Mouse (Mus musculus): ENCODE results near the gene Mog.

DNA sequence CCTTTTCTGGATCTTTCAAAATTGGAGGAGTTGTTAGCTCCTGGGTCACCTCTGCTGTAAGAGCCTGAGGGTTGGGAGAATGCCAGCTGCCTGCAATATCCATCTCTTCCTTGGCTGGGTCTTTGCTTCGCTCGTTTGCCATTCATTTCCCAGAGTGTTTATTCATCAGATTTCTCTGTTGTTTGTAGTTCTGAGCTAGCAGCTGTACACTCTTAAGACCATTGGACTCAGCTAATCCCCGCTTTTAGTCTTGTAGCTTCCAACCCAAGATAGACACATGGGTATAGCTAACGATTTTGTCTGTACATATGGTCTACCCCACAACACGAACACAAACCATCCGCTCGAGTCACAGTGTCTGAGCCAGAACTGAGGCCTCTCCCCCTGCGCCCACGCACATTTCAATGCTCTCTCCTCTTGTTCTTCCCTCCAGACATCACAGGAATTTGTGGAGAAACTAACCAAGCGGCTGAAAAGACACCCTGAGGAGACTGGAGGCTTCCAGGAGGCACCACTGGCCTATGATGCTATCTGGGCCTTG is 39.0 kb upstream of the Mog start:
- TF ChIP-seq POLR2A (IDR thresholded peaks at IDR 0.05; ENCODE audit: low read depth, low read length) (no peak), CTCF (IDR thresholded peaks at IDR 0.05; ENCODE audit: borderline replicate concordance, insufficient read depth, low read length) (no peak)

Measured in embryonic fibroblast, embryonic 13.5 days (primary cell).